Mouse (Mus musculus) forebrain, embryonic 12.5 days (tissue): Measurements from ENCODE around the gene Cfap299. TPM values are rescaled to one million over a fixed set of nuclear protein-coding genes. Genes with fewer than 3 reads are reported as not detected.

Experiments used
- ATAC-seq: fragments of 200-750 bp; cut with Nextera tagmentation; 2 replicates; pipeline ENCODE4 v1.8.0; 2017; ENCODE audit warnings: moderate TSS enrichment; ENCODE audit not compliant: low FRiP score
- H3K27ac ChIP-seq: fragments of 300-500 bp; sonication (generic); 2 replicates; pipeline ENCODE4 v1.5.1; 2016; ENCODE audit warnings: mild to moderate bottlenecking
- H3K27me3 ChIP-seq: fragments of 300-500 bp; sonication (generic); 2 replicates; pipeline ENCODE4 v1.6.1; 2016; ENCODE audit warnings: mild to moderate bottlenecking
- H3K36me3 ChIP-seq: fragments of 300-500 bp; sonication (generic); replicated peaks from 2 replicates; pipeline ENCODE4 v1.6.1; 2016; ENCODE audit warnings: mild to moderate bottlenecking
- H3K4me1 ChIP-seq: fragments of 300-500 bp; sonication (generic); 2 replicates; pipeline ENCODE4 v1.6.1; 2016
- H3K4me2 ChIP-seq: fragments of 300-500 bp; sonication (generic); 2 replicates; pipeline ENCODE4 v1.6.1; 2016; ENCODE audit warnings: mild to moderate bottlenecking, moderate library complexity
- H3K4me3 ChIP-seq: fragments of 300-500 bp; sonication (generic); replicated peaks from 2 replicates; pipeline ENCODE4 v1.5.1; 2016; ENCODE audit warnings: mild to moderate bottlenecking
- H3K9ac ChIP-seq: fragments of 300-500 bp; sonication (generic); 2 replicates; pipeline ENCODE4 v1.6.1; 2016; ENCODE audit warnings: mild to moderate bottlenecking
- H3K9me3 ChIP-seq: fragments of 300-500 bp; sonication (generic); 2 replicates; pipeline ENCODE4 v1.6.1; 2016
- WGBS: fragments of 180-500 bp; shearing (Covaris S2); methylation state at CpG from one replicate; pipeline ENCODE4 v1.1.7; 2016; 5-methylcytosine and 5-hydroxymethylcytosine counted together
- polyA plus RNA-seq: library from polyadenylated mRNA; unstranded; fragments of >200 nt; fragmentation: Nextera tagmentation; extraction: Ambion mirVana; gene quantifications from 2 replicates; pipeline ENCODE4 v1.2.1, GENCODE M21; 2016

Gene Cfap299
- polyA plus RNA-seq, 1 experiment from 2014 or later, result 0.46 TPM

GRCm38 (mm10) chr5:98402165-98402564 lies 73.1 kb downstream of the Cfap299 start:
- no peaks in the 10 kb centered on the region for H3K9me3 ChIP-seq
- H3K9ac ChIP-seq, result no peak overlapping the region
- no peak overlapping the region for H3K27ac ChIP-seq
- no peaks in the 10 kb centered on the region for H3K27me3 ChIP-seq
- ATAC-seq, result no peak
- H3K4me1 ChIP-seq, result no peaks in the 10 kb centered on the region
- no peak overlapping the region for H3K4me3 ChIP-seq
- WGBS, result 80% methylated on average over 1 of the region's 1 CpGs
- H3K36me3 ChIP-seq, result no peaks in the 10 kb centered on the region
- no peak overlapping the region for H3K4me2 ChIP-seq

GRCm38 (mm10) chr5:98410060-98410459 lies 81.0 kb downstream of the Cfap299 start:
- no peaks in the 10 kb centered on the region for H3K9me3 ChIP-seq
- H3K9ac ChIP-seq, result no peak overlapping the region
- no peak overlapping the region for H3K4me3 ChIP-seq
- no peak overlapping the region for H3K4me2 ChIP-seq
- no peaks in the 10 kb centered on the region for H3K36me3 ChIP-seq
- 75% methylated on average over 2 of the region's 2 CpGs for WGBS
- no peak for ATAC-seq
- no peaks in the 10 kb centered on the region for H3K4me1 ChIP-seq
- H3K27ac ChIP-seq, result no peak overlapping the region
- no peaks in the 10 kb centered on the region for H3K27me3 ChIP-seq

- Histone ChIP-seq H3K4me2 (no peak overlapping the region), H3K27ac (no peak overlapping the region), H3K4me3 (no peak overlapping the region), H3K9me3 (no peaks in the 10 kb centered on the region), H3K4me1 (no peaks in the 10 kb centered on the region), H3K9ac (no peak overlapping the region), H3K27me3 (no peaks in the 10 kb centered on the region), H3K36me3 (no peaks in the 10 kb centered on the region)
- WGBS, result 90% methylated on average over 9 of the region's 9 CpGs
- ATAC-seq, result no peak
Observed at GRCm38 (mm10) chr5:98416385-98417145, 87.5 kb downstream of the Cfap299 start.

GRCm38 (mm10) chr5:98424965-98425364 lies 95.9 kb downstream of the Cfap299 start:
- Histone ChIP-seq H3K27me3 (no peaks in the 10 kb centered on the region), H3K9me3 (no peaks in the 10 kb centered on the region), H3K36me3 (no peaks in the 10 kb centered on the region), H3K4me1 (no peaks in the 10 kb centered on the region), H3K4me3 (no peak overlapping the region), H3K27ac (no peak overlapping the region), H3K4me2 (no peak overlapping the region), H3K9ac (no peak overlapping the region)
- WGBS, result 100% methylated on average over 1 of the region's 1 CpGs
- no peak for ATAC-seq

- WGBS, result 94% methylated on average over 5 of the region's 5 CpGs
Observed at GRCm38 (mm10) chr5:98426112-98426511, 97.0 kb downstream of the Cfap299 start.

GRCm38 (mm10) chr5:98430060-98430459 lies 101.0 kb downstream of the Cfap299 start:
- Histone ChIP-seq H3K9ac (no peak overlapping the region), H3K27ac (no peak overlapping the region), H3K4me3 (no peak overlapping the region), H3K27me3 (no peaks in the 10 kb centered on the region), H3K9me3 (no peaks in the 10 kb centered on the region), H3K4me1 (no peaks in the 10 kb centered on the region), H3K4me2 (no peak overlapping the region), H3K36me3 (no peaks in the 10 kb centered on the region)
- 78% methylated on average over 7 of the region's 7 CpGs for WGBS
- ATAC-seq, result no peak

More at GRCm38 (mm10) chr5:98426112-98426511, 97.0 kb downstream of the Cfap299 start:
- H3K4me1 ChIP-seq, result no peaks in the 10 kb centered on the region
- no peaks in the 10 kb centered on the region for H3K9me3 ChIP-seq
- no peak overlapping the region for H3K27ac ChIP-seq
- H3K27me3 ChIP-seq, result no peaks in the 10 kb centered on the region
- no peak for ATAC-seq
- no peak overlapping the region for H3K4me2 ChIP-seq
- no peaks in the 10 kb centered on the region for H3K36me3 ChIP-seq
- H3K9ac ChIP-seq, result no peak overlapping the region
- H3K4me3 ChIP-seq, result no peak overlapping the region

GRCm38 (mm10) chr5:98438686-98439085 lies 109.6 kb downstream of the Cfap299 start:
- Histone ChIP-seq H3K27me3 (no peaks in the 10 kb centered on the region), H3K4me2 (no peak overlapping the region), H3K4me1 (no peaks in the 10 kb centered on the region), H3K27ac (no peak overlapping the region), H3K4me3 (no peak overlapping the region), H3K9me3 (no peaks in the 10 kb centered on the region), H3K36me3 (no peaks in the 10 kb centered on the region), H3K9ac (no peak overlapping the region)
- 65% methylated on average over 3 of the region's 3 CpGs for WGBS
- no peak for ATAC-seq

GRCm38 (mm10) chr5:98446771-98447462 lies 117.8 kb downstream of the Cfap299 start:
- Histone ChIP-seq H3K9me3 (no peaks in the 10 kb centered on the region), H3K27me3 (no peaks in the 10 kb centered on the region), H3K9ac (no peak overlapping the region), H3K36me3 (no peaks in the 10 kb centered on the region), H3K4me3 (no peak overlapping the region), H3K4me1 (no peaks in the 10 kb centered on the region), H3K4me2 (no peak overlapping the region), H3K27ac (no peak overlapping the region)
- WGBS, result 92% methylated on average over 12 of the region's 12 CpGs
- no peak for ATAC-seq

- Histone ChIP-seq H3K27me3 (no peaks in the 10 kb centered on the region), H3K27ac (no peak overlapping the region), H3K36me3 (no peaks in the 10 kb centered on the region), H3K4me2 (no peak overlapping the region), H3K4me1 (no peaks in the 10 kb centered on the region), H3K9ac (no peak overlapping the region), H3K9me3 (no peaks in the 10 kb centered on the region), H3K4me3 (no peak overlapping the region)
- WGBS, result 87% methylated on average over 2 of the region's 2 CpGs
- ATAC-seq, result no peak
Observed at GRCm38 (mm10) chr5:98449873-98450272, 120.8 kb downstream of the Cfap299 start.

- 30% methylated on average over 4 of the region's 4 CpGs for WGBS
- no peaks in the 10 kb centered on the region for H3K9me3 ChIP-seq
- H3K4me1 ChIP-seq, result peaks cover 5% of the 10 kb centered on the region; the same call in 1 of the 2 replicates
- no peaks in the 10 kb centered on the region for H3K36me3 ChIP-seq
- H3K9ac ChIP-seq, result no peak overlapping the region
- no peaks in the 10 kb centered on the region for H3K27me3 ChIP-seq
- no peak overlapping the region for H3K4me3 ChIP-seq
- ATAC-seq, result no peak
- no peak overlapping the region for H3K27ac ChIP-seq
- H3K4me2 ChIP-seq, result no peak overlapping the region
Observed at GRCm38 (mm10) chr5:98466882-98467535, 137.9 kb downstream of the Cfap299 start.

- Histone ChIP-seq H3K36me3 (no peaks in the 10 kb centered on the region), H3K9me3 (no peaks in the 10 kb centered on the region), H3K4me1 (peaks cover 5% of the 10 kb centered on the region; the same call in 1 of the 2 replicates), H3K27ac (no peak overlapping the region), H3K9ac (no peak overlapping the region), H3K4me2 (no peak overlapping the region), H3K4me3 (no peak overlapping the region), H3K27me3 (no peaks in the 10 kb centered on the region)
- ATAC-seq, result no peak
- 88% methylated on average over 4 of the region's 4 CpGs for WGBS
Observed at GRCm38 (mm10) chr5:98470052-98470451, 140.9 kb downstream of the Cfap299 start.

- H3K36me3 ChIP-seq, result no peaks in the 10 kb centered on the region
- ATAC-seq, result no peak
- H3K9ac ChIP-seq, result no peak overlapping the region
- no peak overlapping the region for H3K4me2 ChIP-seq
- H3K4me1 ChIP-seq, result no peaks in the 10 kb centered on the region
- no peaks in the 10 kb centered on the region for H3K9me3 ChIP-seq
- no peaks in the 10 kb centered on the region for H3K27me3 ChIP-seq
- no peak overlapping the region for H3K27ac ChIP-seq
- H3K4me3 ChIP-seq, result no peak overlapping the region
- 93% methylated on average over 3 of the region's 3 CpGs for WGBS
Observed at GRCm38 (mm10) chr5:98476539-98476938, 147.4 kb downstream of the Cfap299 start.
